Mouse (Mus musculus) CD4-positive helper T cell, adult 2 months (primary cell): Measurements from ENCODE around the gene Cacnb1.

Source experiments
- DNase-seq: peaks from one replicate; pipeline ENCODE4 v3.0.0-alpha.2; 2012; ENCODE audit warnings: low read depth, missing footprints, low spot score

Gene Cacnb1

GRCm38 (mm10) chr11:97956905-97957560 lies 65.8 kb downstream of the Cacnb1 start:
- DNase-seq = no peak

- DNase-seq = peak; percentile 50
These were observed 66.9 kb downstream of the Cacnb1 start for GRCm38 (mm10) chr11:97955915-97956314.

GRCm38 (mm10) chr11:97955146-97955902 lies 67.5 kb downstream of the Cacnb1 start:
- peak; percentile 78 for DNase-seq

- peak; percentile 20 for DNase-seq
These were observed 68.2 kb downstream of the Cacnb1 start for GRCm38 (mm10) chr11:97954469-97955141.

- no peak for DNase-seq
These were observed 68.9 kb downstream of the Cacnb1 start for GRCm38 (mm10) chr11:97953939-97954275.

- no peak for DNase-seq
These were observed 69.5 kb downstream of the Cacnb1 start for GRCm38 (mm10) chr11:97953179-97953938.

GRCm38 (mm10) chr11:97952367-97953006 lies 70.3 kb downstream of the Cacnb1 start:
- no peak for DNase-seq
